In the genomic region with DNA sequence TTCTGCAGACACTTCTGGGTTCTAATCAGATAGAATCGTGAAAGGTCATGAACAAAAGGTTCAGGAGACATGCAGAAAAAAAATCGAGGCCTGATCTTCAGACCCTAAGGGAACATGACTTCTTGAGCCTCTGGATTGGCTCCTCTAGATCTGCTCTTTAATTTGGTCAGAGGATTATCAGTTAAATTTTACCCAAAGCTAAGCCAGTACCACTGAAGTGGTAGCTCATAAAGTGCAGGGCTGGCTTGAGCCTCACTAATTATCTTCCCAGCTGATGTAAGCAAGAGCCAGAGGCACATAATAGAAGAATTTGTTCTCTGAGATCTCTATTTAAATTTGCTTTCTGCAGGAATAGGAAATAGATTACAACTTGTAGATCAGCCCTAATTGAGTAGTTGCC, we compare ENCODE assay signal across 21 mouse cellular contexts.
"Had no signal": no experiment of that assay in that cellular context is flagged by ENCODE, and none has a peak within 500 bp of the region (broad histone marks: within the 10 kb centered on the region; RNA-seq: fewer than 3 reads in every experiment).

No protein-coding gene starts in this region.

- H3K4me1 ChIP-seq: heart, embryonic 10.5 days; hindbrain, embryonic 10.5 days; hindbrain, embryonic 12.5 days; intestine, embryonic 15.5 days; kidney, embryonic 15.5 days; limb, embryonic 10.5 days; limb, embryonic 12.5 days; liver, embryonic 13.5 days; liver, embryonic 15.5 days had no signal

- DNase-seq: gastrocnemius, adult 2 months; gastrocnemius, postnatal 10 days; gastrocnemius, postnatal 25 days; heart, adult 18-20 months; heart, postnatal 10 days; heart, postnatal 4 days; kidney, postnatal 10 days; liver; liver, embryonic 13.5 days; liver, postnatal 0 days had no signal

- H3K27me3 ChIP-seq: heart, embryonic 12.5 days; hindbrain, embryonic 12.5 days; intestine, embryonic 15.5 days; kidney, embryonic 15.5 days; limb, embryonic 12.5 days; liver, embryonic 13.5 days; liver, embryonic 15.5 days had no signal

- H3K27ac ChIP-seq: gastrocnemius, adult 2 months; heart, embryonic 10.5 days; hindbrain, embryonic 10.5 days; hindbrain, embryonic 12.5 days; hindbrain, embryonic 14.5 days; intestine, embryonic 15.5 days; kidney, embryonic 15.5 days; left cerebral cortex, adult 2 months; limb, embryonic 10.5 days; limb, embryonic 12.5 days; liver, embryonic 13.5 days; liver, embryonic 15.5 days had no signal

- H3K36me3 ChIP-seq: heart, embryonic 10.5 days; heart, embryonic 12.5 days; hindbrain, embryonic 10.5 days; hindbrain, embryonic 12.5 days; intestine, embryonic 15.5 days; kidney, embryonic 15.5 days; limb, embryonic 10.5 days; limb, embryonic 12.5 days; liver, embryonic 13.5 days; liver, embryonic 15.5 days had no signal

- H3K4me3 ChIP-seq: gastrocnemius, adult 2 months; heart, embryonic 10.5 days; heart, embryonic 12.5 days; hindbrain, embryonic 10.5 days; hindbrain, embryonic 12.5 days; intestine, embryonic 15.5 days; kidney, embryonic 15.5 days; left cerebral cortex, adult 2 months; limb, embryonic 10.5 days; limb, embryonic 12.5 days; liver, embryonic 13.5 days; liver, embryonic 15.5 days had no signal
